Mouse (Mus musculus): ENCODE data around the gene Coq8a.

GRCm38 (mm10) chr1:180168294-180168693, 31.1 kb downstream of the Coq8a start:
- no peak for TF ChIP-seq CTCF (IDR thresholded peaks at IDR 0.05; ENCODE audit: low read depth)
- TF ChIP-seq EP300 (optimal IDR thresholded peaks at IDR 0.05): no peak

Measured in stomach, postnatal 0 days (tissue).